Comparison of ENCODE assay signal across 8 mouse cellular contexts in the genomic region with DNA sequence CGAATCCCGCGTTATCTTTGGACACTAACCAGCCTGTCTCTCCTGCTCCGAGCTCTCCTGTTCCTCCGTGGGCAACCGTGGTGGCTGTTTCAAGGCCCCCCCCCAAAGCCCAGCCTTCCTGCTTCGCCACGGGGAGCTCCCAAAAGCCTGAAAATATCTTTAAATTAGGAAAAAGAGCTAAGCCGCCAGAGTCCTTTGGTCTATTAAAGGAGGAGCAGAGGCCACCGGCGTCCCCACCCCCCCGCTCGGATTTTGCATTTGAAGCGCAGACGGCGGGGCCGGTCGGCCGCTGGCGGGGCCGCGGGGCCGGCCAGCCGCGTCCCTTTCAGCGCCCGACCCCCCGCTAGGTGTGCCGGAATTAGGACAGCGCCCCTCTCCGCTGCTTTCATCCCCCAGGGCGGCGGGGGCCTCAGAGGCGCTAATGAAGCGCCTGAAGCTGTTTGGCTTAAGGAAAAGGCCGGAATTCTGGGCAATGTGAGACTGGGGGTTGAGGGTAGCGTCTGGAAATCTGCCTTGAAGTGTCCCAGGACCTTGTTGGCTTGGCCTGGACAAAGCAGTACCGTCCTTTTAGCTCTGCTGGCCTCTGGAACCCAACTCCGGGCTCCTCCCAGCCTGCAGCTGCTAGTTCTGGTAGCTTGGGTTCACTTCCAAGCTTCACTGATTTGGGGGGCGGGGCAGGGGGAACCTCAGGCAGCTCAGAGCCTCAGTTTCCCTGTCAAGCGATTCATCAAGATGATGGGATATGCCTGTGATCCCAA. TPM values are rescaled to one million over a fixed set of nuclear protein-coding genes. Genes with fewer than 3 reads are reported as not detected.
A peak's percentile ranks its signal among the peaks of the same experiment; 100 is the strongest.
DNase-seq lines count a peak whose midpoint lies in the region; ATAC-seq and TF ChIP-seq lines count a peak whose summit lies in the region.

No protein-coding gene starts in this region.

- H3K36me3 ChIP-seq in intestine, embryonic 16.5 days (ENCODE audit: control insufficient read depth, insufficient read depth, low read length): no peaks in the 10 kb centered on the region
- H3K36me3 ChIP-seq in neural tube, embryonic 11.5 days (ENCODE audit: control insufficient read depth, insufficient read depth, low read length): no peaks in the 10 kb centered on the region

- ATAC-seq in intestine, embryonic 16.5 days: 0 out of 2 replicates have a peak, but pooled peaks have one; percentile 5
- no peak for ATAC-seq in neural tube, embryonic 11.5 days (ENCODE audit: insufficient read depth, low FRiP score, low TSS enrichment)

- TF ChIP-seq POLR2A in embryonic fibroblast, embryonic 13.5 days (IDR thresholded peaks at IDR 0.05; ENCODE audit: low read depth, low read length): no peak

- peak overlapping the region; percentile 96 for H3K4me2 ChIP-seq in intestine, embryonic 16.5 days (ENCODE audit: low read depth, low read length)
- peak overlapping the region; percentile 94 for H3K4me2 ChIP-seq in neural tube, embryonic 11.5 days (ENCODE audit: low read depth)

- 0 out of 2 replicates have a peak, but pooled peaks cover 3% of the 10 kb centered on the region for H3K4me1 ChIP-seq in embryonic fibroblast, embryonic 13.5 days (ENCODE audit: control insufficient read depth, insufficient read depth, low read length)
- peaks cover 21% of the 10 kb centered on the region for H3K4me1 ChIP-seq in intestine, embryonic 16.5 days (ENCODE audit: control insufficient read depth, insufficient read depth, low read length)
- H3K4me1 ChIP-seq in neural tube, embryonic 11.5 days (ENCODE audit: control insufficient read depth, insufficient read depth, low read length): peaks cover 8% of the 10 kb centered on the region

- intact Hi-C loops in gastrocnemius, adult 2 months (cut with DNase I): no loop called here
- intact Hi-C loops in gastrocnemius, postnatal 36 days (cut with DNase I): no loop called here

- DNase-seq in gastrocnemius, adult 2 months: no peak
- no peak for DNase-seq in gastrocnemius, postnatal 36 days
- peak; percentile 59 for DNase-seq in MN1 (ENCODE audit: low spot score)
- peak; percentile 57 for DNase-seq in neural tube, embryonic 11.5 days (ENCODE audit: low spot score)
- no peak for DNase-seq in thymus, postnatal 4 days
- DNase-seq in adrenal gland, postnatal 36 days: no peak

- H3K27me3 ChIP-seq in intestine, embryonic 16.5 days (replicated peaks; ENCODE audit: control insufficient read depth, insufficient read depth, low read length): peaks cover 12% of the 10 kb centered on the region; the same call in 1 of the 2 replicates
- H3K27me3 ChIP-seq in neural tube, embryonic 11.5 days (ENCODE audit: control insufficient read depth, insufficient read depth, low read length): peaks cover 13% of the 10 kb centered on the region; the same call in 1 of the 2 replicates

- H3K9ac ChIP-seq in intestine, embryonic 16.5 days (ENCODE audit: low read depth, low read length): peak overlapping the region; percentile 81
- H3K9ac ChIP-seq in neural tube, embryonic 11.5 days (ENCODE audit: low read length): peak overlapping the region; percentile 55

- H3K27ac ChIP-seq in gastrocnemius, adult 2 months: peak overlapping the region; percentile 28; the same call in 1 of the 2 replicates
- H3K27ac ChIP-seq in embryonic fibroblast, embryonic 13.5 days (ENCODE audit: insufficient read depth, low read length): peak overlapping the region; percentile 37
- H3K27ac ChIP-seq in intestine, embryonic 16.5 days (ENCODE audit: low read length): peak overlapping the region; percentile 52; the same call in 1 of the 2 replicates
- H3K27ac ChIP-seq in neural tube, embryonic 11.5 days (ENCODE audit: low read depth, low read length): no peak overlapping the region; the same call in 1 of the 2 replicates

- H3K9me3 ChIP-seq in intestine, embryonic 16.5 days (ENCODE audit: control insufficient read depth, low read length): no peaks in the 10 kb centered on the region; the same call in 1 of the 2 replicates
- no peaks in the 10 kb centered on the region for H3K9me3 ChIP-seq in neural tube, embryonic 11.5 days (ENCODE audit: control insufficient read depth, low read length)

- TF ChIP-seq CTCF in gastrocnemius, adult 2 months (IDR thresholded peaks at IDR 0.05): no peak
- TF ChIP-seq CTCF in embryonic fibroblast, embryonic 13.5 days (IDR thresholded peaks at IDR 0.05; ENCODE audit: borderline replicate concordance, insufficient read depth, low read length): no peak

- 2% methylated on average over 41 of the region's 41 CpGs for WGBS in intestine, embryonic 16.5 days
- WGBS in neural tube, embryonic 11.5 days: under 1% methylated on average over 41 of the region's 41 CpGs

- peak overlapping the region; percentile 87 for H3K4me3 ChIP-seq in gastrocnemius, adult 2 months
- H3K4me3 ChIP-seq in embryonic fibroblast, embryonic 13.5 days (ENCODE audit: insufficient read depth, low read length): peak overlapping the region; percentile 46
- H3K4me3 ChIP-seq in intestine, embryonic 16.5 days (ENCODE audit: low read length): peak overlapping the region; percentile 67
- H3K4me3 ChIP-seq in neural tube, embryonic 11.5 days (ENCODE audit: low read depth, low read length): peak overlapping the region; percentile 63

RNA-seq across cellular contexts. Expression of gene Adgrl1, which starts 23.6 kb away (rescaled TPM):
- 10 to 100 TPM; 14.7 to 22.5 TPM for total RNA-seq in gastrocnemius, adult 2 months (2021)
- 10 to 100 TPM; 20.8 to 26.0 TPM for total RNA-seq in gastrocnemius, postnatal 36 days (2021)
- 67.4 and 95.4 TPM in 2 replicates for polyA plus RNA-seq in embryonic fibroblast, embryonic 13.5 days (2011; ENCODE audit: insufficient read length, low read depth, missing spikeins)
- 7.9 and 8.1 TPM in 2 replicates for polyA plus RNA-seq in intestine, embryonic 16.5 days (2015; fragmentation: Nextera tagmentation; extraction: Ambion mirVana)
- polyA plus RNA-seq in neural tube, embryonic 11.5 days (2014; fragmentation: Nextera tagmentation; extraction: Ambion mirVana): 20.6 and 21.6 TPM in 2 replicates
- total RNA-seq in adrenal gland, postnatal 36 days (2021): 10 to 100 TPM; 62.4 to 73.4 TPM

Comparison
In these comparisons a context has a peak if more than half of its experiments do, and no peak if none do; other contexts are left out.
1. DNase-seq: peak in MN1 (single experiment) and neural tube, embryonic 11.5 days (single experiment); none in gastrocnemius, adult 2 months (single experiment), gastrocnemius, postnatal 36 days (0 of 2), thymus, postnatal 4 days (single experiment) and adrenal gland, postnatal 36 days (0 of 2).
2. Peak in every context shown above with its lines, with median percentiles within 50 percentile points of each other: H3K4me3 ChIP-seq.